Mouse (Mus musculus) bone marrow, adult 2 months (tissue): Measurements from ENCODE around the gene Pola2.

Experiments
- CTCF ChIP-seq: fragments of 200-500 bp; IDR thresholded peaks from 2 replicates; pipeline ENCODE4 v1.5.1; 2011; ENCODE audit warnings: low read length, control low read depth; ENCODE audit not compliant: control insufficient read depth, insufficient read depth
- POLR2A ChIP-seq: fragments of 200-500 bp; IDR thresholded peaks from 2 replicates; pipeline ENCODE4 v1.6.1; 2011; ENCODE audit warnings: low read depth, mild to moderate bottlenecking, control low read depth, low read length, borderline replicate concordance; ENCODE audit not compliant: control insufficient read depth

DNA sequence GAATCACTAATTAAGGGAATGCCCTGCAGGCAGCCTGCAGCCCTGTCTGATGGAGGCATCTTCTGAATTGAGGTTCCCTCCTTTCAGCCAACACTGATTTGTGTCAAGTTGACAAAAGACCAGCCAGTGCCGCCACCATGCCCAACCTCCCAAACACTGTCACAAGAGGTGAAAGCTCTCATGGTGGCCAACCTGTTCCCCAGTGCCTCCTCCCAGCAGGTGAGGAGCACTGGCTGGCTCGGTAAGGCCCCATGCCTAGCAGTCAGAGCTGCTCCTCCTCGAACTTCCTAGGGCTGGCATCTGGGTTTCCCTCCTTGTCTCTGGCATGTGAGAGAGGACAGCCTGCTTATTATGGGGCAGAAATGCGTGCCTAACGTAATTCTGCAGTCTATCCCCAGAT lies 24.3 kb downstream of the Pola2 start:
- TF ChIP-seq CTCF (no peak), POLR2A (no peak)
